Mouse (Mus musculus) hindbrain, embryonic 12.5 days (tissue): ENCODE results near the gene Nelfb. TPM values are rescaled to one million over a fixed set of nuclear protein-coding genes. Genes with fewer than 3 reads are reported as not detected.

Experiments
- ATAC-seq: fragments of 200-750 bp; cut with Nextera tagmentation; 2 replicates; pipeline ENCODE4 v1.8.0; 2017; ENCODE audit warnings: moderate TSS enrichment; ENCODE audit not compliant: low FRiP score
- H3K27ac ChIP-seq: fragments of 300-500 bp; sonication (generic); 2 replicates; pipeline ENCODE4 v1.5.1; 2016; ENCODE audit warnings: mild to moderate bottlenecking
- H3K27me3 ChIP-seq: fragments of 300-500 bp; sonication (generic); 2 replicates; pipeline ENCODE4 v1.6.1; 2016; ENCODE audit warnings: mild to moderate bottlenecking
- H3K36me3 ChIP-seq: fragments of 300-500 bp; sonication (generic); 2 replicates; pipeline ENCODE4 v1.6.1; 2016; ENCODE audit warnings: mild to moderate bottlenecking
- H3K4me1 ChIP-seq: fragments of 300-500 bp; sonication (generic); 2 replicates; pipeline ENCODE4 v1.6.1; 2016
- H3K4me2 ChIP-seq: fragments of 300-500 bp; sonication (generic); replicated peaks from 2 replicates; pipeline ENCODE4 v1.6.1; 2016; ENCODE audit warnings: mild to moderate bottlenecking
- H3K4me3 ChIP-seq: fragments of 300-500 bp; sonication (generic); 2 replicates; pipeline ENCODE4 v1.5.1; 2016; ENCODE audit warnings: mild to moderate bottlenecking
- H3K9ac ChIP-seq: fragments of 300-500 bp; sonication (generic); 2 replicates; pipeline ENCODE4 v1.6.1; 2016; ENCODE audit warnings: mild to moderate bottlenecking, moderate library complexity
- H3K9me3 ChIP-seq: fragments of 300-500 bp; sonication (generic); replicated peaks from 2 replicates; pipeline ENCODE4 v1.6.1; 2016; ENCODE audit warnings: mild to moderate bottlenecking
- WGBS: fragments of 180-500 bp; shearing (Covaris S2); methylation state at CpG from one replicate; pipeline ENCODE4 v1.1.7; 2016; 5-methylcytosine and 5-hydroxymethylcytosine counted together
- polyA plus RNA-seq: library from polyadenylated mRNA; unstranded; fragments of >200 nt; fragmentation: Nextera tagmentation; extraction: Ambion mirVana; gene quantifications from 2 replicates; pipeline ENCODE4 v1.2.1, GENCODE M21; 2016

Gene Nelfb
- polyA plus RNA-seq, 1 experiment from 2014 or later, result 117 TPM

GRCm38 (mm10) chr2:25228995-25229530 lies 17.8 kb upstream of the Nelfb start:
- 74% methylated on average over 6 of the region's 6 CpGs for WGBS

GRCm38 (mm10) chr2:25228431-25228889 lies 17.2 kb upstream of the Nelfb start:
- Histone ChIP-seq H3K9ac (peak overlapping the region; percentile 8; the same call in 1 of the 2 replicates), H3K27me3 (peaks cover 10% of the 10 kb centered on the region), H3K4me3 (0 out of 2 replicates have a peak overlapping the region, but pooled peaks have one; percentile 6), H3K27ac (peak overlapping the region; percentile 31; the same call in 1 of the 2 replicates), H3K9me3 (no peaks in the 10 kb centered on the region), H3K4me1 (peaks cover 16% of the 10 kb centered on the region), H3K4me2 (peak overlapping the region; percentile 34), H3K36me3 (no peaks in the 10 kb centered on the region)
- WGBS, result 2% methylated on average over 7 of the region's 7 CpGs
- no peak for ATAC-seq

More at GRCm38 (mm10) chr2:25228995-25229530, 17.8 kb upstream of the Nelfb start:
- H3K9me3 ChIP-seq, result no peaks in the 10 kb centered on the region
- H3K9ac ChIP-seq, result peak overlapping the region; percentile 8; the same call in 1 of the 2 replicates
- no peak overlapping the region for H3K4me3 ChIP-seq
- peak overlapping the region; percentile 34; the same call in 1 of the 2 replicates for H3K4me2 ChIP-seq
- 0 out of 2 replicates have a peak overlapping the region, but pooled peaks have one; percentile 31 for H3K27ac ChIP-seq
- no peaks in the 10 kb centered on the region for H3K36me3 ChIP-seq
- peaks cover 12% of the 10 kb centered on the region for H3K4me1 ChIP-seq
- H3K27me3 ChIP-seq, result peaks cover 13% of the 10 kb centered on the region
- ATAC-seq, result no peak

GRCm38 (mm10) chr2:25227406-25227805 lies 16.1 kb upstream of the Nelfb start:
- Histone ChIP-seq H3K9me3 (no peaks in the 10 kb centered on the region), H3K27me3 (peaks cover 10% of the 10 kb centered on the region), H3K27ac (no peak overlapping the region), H3K36me3 (no peaks in the 10 kb centered on the region), H3K4me3 (no peak overlapping the region), H3K4me1 (peaks cover 20% of the 10 kb centered on the region), H3K9ac (no peak overlapping the region), H3K4me2 (no peak overlapping the region)
- ATAC-seq, result no peak
- WGBS, result 87% methylated on average over 4 of the region's 4 CpGs

- H3K9ac ChIP-seq, result no peak overlapping the region
- H3K4me3 ChIP-seq, result no peak overlapping the region
- ATAC-seq, result no peak
- H3K36me3 ChIP-seq, result peaks cover 1% of the 10 kb centered on the region
- peaks cover 20% of the 10 kb centered on the region for H3K4me1 ChIP-seq
- H3K27ac ChIP-seq, result no peak overlapping the region
- H3K9me3 ChIP-seq, result no peaks in the 10 kb centered on the region
- no peak overlapping the region for H3K4me2 ChIP-seq
- WGBS, result 88% methylated on average over 5 of the region's 5 CpGs
- peaks cover 8% of the 10 kb centered on the region for H3K27me3 ChIP-seq
Observed at GRCm38 (mm10) chr2:25226864-25227263, 15.6 kb upstream of the Nelfb start.

GRCm38 (mm10) chr2:25225811-25226379 lies 14.6 kb upstream of the Nelfb start:
- H3K27ac ChIP-seq, result peak overlapping the region; percentile 97
- H3K4me1 ChIP-seq, result peaks cover 23% of the 10 kb centered on the region
- no peak overlapping the region for H3K9ac ChIP-seq
- no peak for ATAC-seq
- peak overlapping the region; percentile 59 for H3K4me2 ChIP-seq
- 0 out of 2 replicates have a peak, but pooled peaks cover 2% of the 10 kb centered on the region for H3K27me3 ChIP-seq
- H3K9me3 ChIP-seq, result no peaks in the 10 kb centered on the region
- 76% methylated on average over 8 of the region's 8 CpGs for WGBS
- peaks cover 5% of the 10 kb centered on the region for H3K36me3 ChIP-seq
- H3K4me3 ChIP-seq, result no peak overlapping the region; the same call in 1 of the 2 replicates

- peak overlapping the region; percentile 69 for H3K9ac ChIP-seq
- 0 out of 2 replicates have a peak, but pooled peaks cover 2% of the 10 kb centered on the region for H3K27me3 ChIP-seq
- WGBS, result 2% methylated on average over 39 of the region's 41 CpGs
- peak; percentile 98 for ATAC-seq
- no peaks in the 10 kb centered on the region for H3K9me3 ChIP-seq
- peaks cover 23% of the 10 kb centered on the region for H3K4me1 ChIP-seq
- peaks cover 5% of the 10 kb centered on the region for H3K36me3 ChIP-seq
- peak overlapping the region; percentile 97 for H3K27ac ChIP-seq
- H3K4me3 ChIP-seq, result peak overlapping the region; percentile 72
- peak overlapping the region; percentile 59 for H3K4me2 ChIP-seq
Observed at GRCm38 (mm10) chr2:25224766-25225752, 13.8 kb upstream of the Nelfb start.

- Histone ChIP-seq H3K9me3 (no peaks in the 10 kb centered on the region), H3K4me3 (peak within 1 kb of the TSS; percentile 72), H3K4me1 (peaks cover 23% of the 10 kb centered on the region), H3K4me2 (peak within 1 kb of the TSS; percentile 81), H3K9ac (peak within 1 kb of the TSS; percentile 84), H3K27ac (peak within 1 kb of the TSS; percentile 97), H3K36me3 (peaks cover 5% of the 10 kb centered on the region), H3K27me3 (0 out of 2 replicates have a peak, but pooled peaks cover 2% of the 10 kb centered on the region)
- WGBS, result 0% methylated on average over 17 of the region's 17 CpGs
- no peak for ATAC-seq
Observed at GRCm38 (mm10) chr2:25224492-25224765, 13.1 kb upstream of the Nelfb start, which contains the start of gene Tubb4b. Gene Tubb4b, minus strand, starts transcription at chr2:25224702.

GRCm38 (mm10) chr2:25223681-25224491 lies 12.6 kb upstream of the Nelfb start:
- 2% methylated on average over 45 of the region's 53 CpGs for WGBS
- no peaks in the 10 kb centered on the region for H3K9me3 ChIP-seq
- peak; percentile 57 for ATAC-seq
- peaks cover 22% of the 10 kb centered on the region for H3K4me1 ChIP-seq
- H3K4me2 ChIP-seq, result peak overlapping the region; percentile 81
- peaks cover 5% of the 10 kb centered on the region for H3K36me3 ChIP-seq
- H3K9ac ChIP-seq, result peak overlapping the region; percentile 84
- H3K27me3 ChIP-seq, result no peaks in the 10 kb centered on the region
- H3K27ac ChIP-seq, result peak overlapping the region; percentile 91
- H3K4me3 ChIP-seq, result peak overlapping the region; percentile 72

- H3K4me3 ChIP-seq, result no peak overlapping the region
- no peak overlapping the region for H3K4me2 ChIP-seq
- H3K27ac ChIP-seq, result no peak overlapping the region
- H3K27me3 ChIP-seq, result no peaks in the 10 kb centered on the region
- no peak overlapping the region for H3K9ac ChIP-seq
- 75% methylated on average over 5 of the region's 5 CpGs for WGBS
- peaks cover 16% of the 10 kb centered on the region for H3K4me1 ChIP-seq
- ATAC-seq, result no peak
- H3K9me3 ChIP-seq, result no peaks in the 10 kb centered on the region
- peaks cover 5% of the 10 kb centered on the region for H3K36me3 ChIP-seq
Observed at GRCm38 (mm10) chr2:25221331-25221772, 10.1 kb upstream of the Nelfb start.

GRCm38 (mm10) chr2:25218445-25218844 lies 7.2 kb upstream of the Nelfb start, which contains the start of gene Fam166a:
Gene Fam166a, plus strand, starts transcription at chr2:25218745.
- Histone ChIP-seq H3K9me3 (no peaks in the 10 kb centered on the region), H3K4me3 (no peak within 1 kb of the TSS), H3K36me3 (peaks cover 5% of the 10 kb centered on the region), H3K27ac (no peak within 1 kb of the TSS), H3K4me2 (no peak within 1 kb of the TSS), H3K9ac (no peak within 1 kb of the TSS), H3K27me3 (peaks cover 7% of the 10 kb centered on the region; the same call in 1 of the 2 replicates), H3K4me1 (peaks cover 7% of the 10 kb centered on the region)
- no peak for ATAC-seq

GRCm38 (mm10) chr2:25217666-25218065 lies 6.4 kb upstream of the Nelfb start:
- Histone ChIP-seq H3K4me1 (peaks cover 3% of the 10 kb centered on the region; the same call in 1 of the 2 replicates), H3K4me2 (no peak overlapping the region), H3K27me3 (peaks cover 9% of the 10 kb centered on the region; the same call in 1 of the 2 replicates), H3K9me3 (no peaks in the 10 kb centered on the region), H3K27ac (no peak overlapping the region), H3K4me3 (no peak overlapping the region), H3K36me3 (peaks cover 5% of the 10 kb centered on the region), H3K9ac (no peak overlapping the region)
- 67% methylated on average over 2 of the region's 2 CpGs for WGBS
- ATAC-seq, result no peak
